Mouse (Mus musculus): ENCODE data around the gene Acyp1. TPM values are rescaled to one million over a fixed set of nuclear protein-coding genes. Genes with fewer than 3 reads are reported as not detected.
"Not testable (repeated sequence)": the region's sequence is repeated elsewhere in the genome, so short reads cannot be mapped to it uniquely, and the experiment has no call there.

The Acyp1 gene
- polyA plus RNA-seq, 1 experiment from 2014 or later: 43.2 TPM

GRCm38 (mm10) chr12:85295506-85295905 lies 7.3 kb upstream of the Acyp1 start:
- no peak overlapping the region for H3K27ac ChIP-seq
- no peak overlapping the region for H3K9ac ChIP-seq
- peaks cover 14% of the 10 kb centered on the region; the same call in 1 of the 2 replicates for H3K4me1 ChIP-seq
- no peak overlapping the region for H3K4me3 ChIP-seq
- H3K36me3 ChIP-seq: peaks cover 16% of the 10 kb centered on the region
- no peak for ATAC-seq (ENCODE audit: insufficient number of reproducible peaks, insufficient read depth, low FRiP score, low TSS enrichment, low read depth)
- peaks cover 11% of the 10 kb centered on the region for H3K9me3 ChIP-seq
- H3K27me3 ChIP-seq: no peaks in the 10 kb centered on the region
- no peak overlapping the region for H3K4me2 ChIP-seq
- WGBS: 91% methylated on average over 2 of the region's 2 CpGs

- H3K4me2 ChIP-seq: no peak overlapping the region
- no peak overlapping the region for H3K27ac ChIP-seq
- ATAC-seq (ENCODE audit: insufficient number of reproducible peaks, insufficient read depth, low FRiP score, low TSS enrichment, low read depth): no peak
- H3K4me3 ChIP-seq: no peak overlapping the region
- H3K27me3 ChIP-seq: peaks cover 5% of the 10 kb centered on the region; the same call in 1 of the 2 replicates
- peaks cover 27% of the 10 kb centered on the region for H3K4me1 ChIP-seq
- H3K36me3 ChIP-seq: no peaks in the 10 kb centered on the region
- H3K9me3 ChIP-seq: peaks cover 11% of the 10 kb centered on the region
- H3K9ac ChIP-seq: no peak overlapping the region
Measured at GRCm38 (mm10) chr12:85292906-85293305, 4.7 kb upstream of the Acyp1 start.

- H3K4me1 ChIP-seq: peaks cover 21% of the 10 kb centered on the region
Measured at GRCm38 (mm10) chr12:85292288-85292687, 4.0 kb upstream of the Acyp1 start.

GRCm38 (mm10) chr12:85291541-85291940 lies 3.3 kb upstream of the Acyp1 start:
- Histone ChIP-seq H3K4me1 (peaks cover 18% of the 10 kb centered on the region), H3K27ac (no peak overlapping the region), H3K4me2 (no peak overlapping the region), H3K27me3 (peaks cover 5% of the 10 kb centered on the region; the same call in 1 of the 2 replicates), H3K4me3 (no peak overlapping the region), H3K9ac (no peak overlapping the region), H3K9me3 (peaks cover 11% of the 10 kb centered on the region), H3K36me3 (no peaks in the 10 kb centered on the region)
- ATAC-seq (ENCODE audit: insufficient number of reproducible peaks, insufficient read depth, low FRiP score, low TSS enrichment, low read depth): no peak

More at GRCm38 (mm10) chr12:85292288-85292687, 4.0 kb upstream of the Acyp1 start:
- Histone ChIP-seq H3K9me3 (peaks cover 11% of the 10 kb centered on the region), H3K27me3 (peaks cover 5% of the 10 kb centered on the region; the same call in 1 of the 2 replicates), H3K4me3 (no peak overlapping the region), H3K9ac (no peak overlapping the region), H3K4me2 (no peak overlapping the region), H3K27ac (no peak overlapping the region), H3K36me3 (no peaks in the 10 kb centered on the region)
- no peak for ATAC-seq (ENCODE audit: insufficient number of reproducible peaks, insufficient read depth, low FRiP score, low TSS enrichment, low read depth)
- WGBS: 63% methylated on average over 6 of the region's 6 CpGs

- Histone ChIP-seq H3K27ac (no peak overlapping the region), H3K4me3 (no peak overlapping the region), H3K36me3 (no peaks in the 10 kb centered on the region), H3K4me1 (peaks cover 18% of the 10 kb centered on the region), H3K9me3 (peaks cover 11% of the 10 kb centered on the region), H3K9ac (no peak overlapping the region), H3K4me2 (no peak overlapping the region), H3K27me3 (peaks cover 5% of the 10 kb centered on the region; the same call in 1 of the 2 replicates)
- ATAC-seq (ENCODE audit: insufficient number of reproducible peaks, insufficient read depth, low FRiP score, low TSS enrichment, low read depth): no peak
- 77% methylated on average over 10 of the region's 10 CpGs for WGBS
Measured at GRCm38 (mm10) chr12:85290633-85291032, 2.4 kb upstream of the Acyp1 start.

GRCm38 (mm10) chr12:85289157-85290000 lies 1.1 kb upstream of the Acyp1 start:
- no peak overlapping the region; the same call in 1 of the 2 replicates for H3K9ac ChIP-seq
- 55% methylated on average over 24 of the region's 24 CpGs for WGBS
- H3K36me3 ChIP-seq: no peaks in the 10 kb centered on the region
- peak overlapping the region; percentile 83 for H3K4me2 ChIP-seq
- H3K27ac ChIP-seq: no peak overlapping the region
- peak overlapping the region; percentile 51 for H3K4me3 ChIP-seq
- H3K9me3 ChIP-seq: peaks cover 6% of the 10 kb centered on the region
- ATAC-seq (ENCODE audit: insufficient number of reproducible peaks, insufficient read depth, low FRiP score, low TSS enrichment, low read depth): no peak
- peaks cover 5% of the 10 kb centered on the region; the same call in 1 of the 2 replicates for H3K27me3 ChIP-seq
- H3K4me1 ChIP-seq: peaks cover 18% of the 10 kb centered on the region

- H3K36me3 ChIP-seq: no peaks in the 10 kb centered on the region
- H3K27me3 ChIP-seq: peaks cover 5% of the 10 kb centered on the region; the same call in 1 of the 2 replicates
- no peak within 1 kb of the TSS; the same call in 1 of the 2 replicates for H3K27ac ChIP-seq
- H3K4me1 ChIP-seq: peaks cover 18% of the 10 kb centered on the region
- peak; percentile 77; the same call in 1 of the 2 replicates for ATAC-seq (ENCODE audit: insufficient number of reproducible peaks, insufficient read depth, low FRiP score, low TSS enrichment, low read depth)
- peak within 1 kb of the TSS; percentile 83 for H3K4me2 ChIP-seq
- H3K4me3 ChIP-seq: peak within 1 kb of the TSS; percentile 51
- H3K9ac ChIP-seq: peak within 1 kb of the TSS; percentile 72
- 2% methylated on average over 30 of the region's 31 CpGs for WGBS
- H3K9me3 ChIP-seq: no peaks in the 10 kb centered on the region
Measured at GRCm38 (mm10) chr12:85288486-85289156, 383 bp upstream of the Acyp1 start, which contains the start of gene Zc2hc1c. Gene Zc2hc1c (plus strand): TSS chr12:85288591.

GRCm38 (mm10) chr12:85286941-85287340 lies 1.3 kb downstream of the Acyp1 start:
- Histone ChIP-seq H3K4me3 (no peak overlapping the region), H3K4me1 (peaks cover 18% of the 10 kb centered on the region), H3K9ac (no peak overlapping the region), H3K27ac (no peak overlapping the region), H3K27me3 (peaks cover 5% of the 10 kb centered on the region; the same call in 1 of the 2 replicates), H3K9me3 (no peaks in the 10 kb centered on the region), H3K4me2 (no peak overlapping the region), H3K36me3 (no peaks in the 10 kb centered on the region)
- WGBS: 31% methylated on average over 2 of the region's 5 CpGs
- ATAC-seq (ENCODE audit: insufficient number of reproducible peaks, insufficient read depth, low FRiP score, low TSS enrichment, low read depth): no peak

GRCm38 (mm10) chr12:85284996-85285395 lies 3.2 kb downstream of the Acyp1 start:
- Histone ChIP-seq H3K4me3 (no peak overlapping the region), H3K36me3 (no peaks in the 10 kb centered on the region), H3K4me2 (no peak overlapping the region), H3K4me1 (peaks cover 18% of the 10 kb centered on the region), H3K27me3 (peaks cover 2% of the 10 kb centered on the region; the same call in 1 of the 2 replicates), H3K27ac (no peak overlapping the region), H3K9me3 (no peaks in the 10 kb centered on the region), H3K9ac (no peak overlapping the region)
- ATAC-seq (ENCODE audit: insufficient number of reproducible peaks, insufficient read depth, low FRiP score, low TSS enrichment, low read depth): no peak
- 81% methylated on average over 4 of the region's 4 CpGs for WGBS

GRCm38 (mm10) chr12:85284331-85284730 lies 3.9 kb downstream of the Acyp1 start:
- H3K27me3 ChIP-seq: no peaks in the 10 kb centered on the region
- no peak overlapping the region for H3K27ac ChIP-seq
- WGBS: 65% methylated on average over 8 of the region's 8 CpGs
- no peak overlapping the region for H3K4me3 ChIP-seq
- H3K4me1 ChIP-seq: peaks cover 16% of the 10 kb centered on the region
- no peak for ATAC-seq (ENCODE audit: insufficient number of reproducible peaks, insufficient read depth, low FRiP score, low TSS enrichment, low read depth)
- H3K4me2 ChIP-seq: no peak overlapping the region
- H3K9me3 ChIP-seq: no peaks in the 10 kb centered on the region
- no peak overlapping the region for H3K9ac ChIP-seq
- no peaks in the 10 kb centered on the region for H3K36me3 ChIP-seq

GRCm38 (mm10) chr12:85281756-85282155 lies 6.5 kb downstream of the Acyp1 start:
- not testable (repeated sequence) for H3K27me3 ChIP-seq; H3K27ac ChIP-seq; H3K4me1 ChIP-seq; ATAC-seq (ENCODE audit: insufficient number of reproducible peaks, insufficient read depth, low FRiP score, low TSS enrichment, low read depth); H3K9me3 ChIP-seq; H3K9ac ChIP-seq; H3K4me2 ChIP-seq; H3K36me3 ChIP-seq; H3K4me3 ChIP-seq
- WGBS: 86% methylated on average over 2 of the region's 4 CpGs

Measured in embryonic facial prominence, embryonic 13.5 days (tissue).